Mouse (Mus musculus): ENCODE results near the gene Vmn1r195. TPM values are rescaled to one million over a fixed set of nuclear protein-coding genes. Genes with fewer than 3 reads are reported as not detected.
"Not testable (repeated sequence)": the region's sequence is repeated elsewhere in the genome, so short reads cannot be mapped to it uniquely, and the experiment has no call there.

The Vmn1r195 gene
- polyA plus RNA-seq (2014; fragmentation: Nextera tagmentation; extraction: Ambion mirVana), result not detected in 2 replicates

GRCm38 (mm10) chr13:22270222-22270621 is at the start of gene Vmn1r195:
Gene Vmn1r195, plus strand, starts transcription at chr13:22270522.
- not testable (repeated sequence) for H3K27me3 ChIP-seq (ENCODE audit: control insufficient read depth, insufficient read depth, low read length); H3K9ac ChIP-seq (replicated peaks; ENCODE audit: low read length); H3K4me1 ChIP-seq (ENCODE audit: control insufficient read depth, insufficient read depth, low read length); H3K4me3 ChIP-seq (ENCODE audit: low read depth, low read length); H3K27ac ChIP-seq (replicated peaks; ENCODE audit: low read depth, low read length); DNase-seq (ENCODE audit: low spot score); H3K36me3 ChIP-seq (replicated peaks; ENCODE audit: control insufficient read depth, insufficient read depth, low read depth, low read length); H3K9me3 ChIP-seq (replicated peaks; ENCODE audit: control insufficient read depth, low read length); H3K4me2 ChIP-seq (ENCODE audit: low read depth, low read length); ATAC-seq (replicated peaks; ENCODE audit: insufficient number of reproducible peaks, low FRiP score, low TSS enrichment, low read depth)
- WGBS, result 85% methylated on average over 1 of the region's 1 CpGs

GRCm38 (mm10) chr13:22223060-22223459 is 47.3 kb upstream of the Vmn1r195 start, which contains the start of gene Vmn1r193:
Gene Vmn1r193, minus strand, starts transcription at chr13:22223160.
- ATAC-seq (replicated peaks; ENCODE audit: insufficient number of reproducible peaks, low FRiP score, low TSS enrichment, low read depth); H3K27ac ChIP-seq (replicated peaks; ENCODE audit: low read depth, low read length); H3K9ac ChIP-seq (replicated peaks; ENCODE audit: low read length); H3K9me3 ChIP-seq (replicated peaks; ENCODE audit: control insufficient read depth, low read length); H3K27me3 ChIP-seq (ENCODE audit: control insufficient read depth, insufficient read depth, low read length); H3K4me1 ChIP-seq (ENCODE audit: control insufficient read depth, insufficient read depth, low read length); H3K4me2 ChIP-seq (ENCODE audit: low read depth, low read length); DNase-seq (ENCODE audit: low spot score); H3K36me3 ChIP-seq (replicated peaks; ENCODE audit: control insufficient read depth, insufficient read depth, low read depth, low read length); H3K4me3 ChIP-seq (ENCODE audit: low read depth, low read length): not testable (repeated sequence)
- WGBS, result 76% methylated on average over 1 of the region's 1 CpGs

- WGBS, result 61% methylated on average over 1 of the region's 1 CpGs
- Histone ChIP-seq H3K4me3 (ENCODE audit: low read depth, low read length) (no peak within 1 kb of the TSS), H3K27me3 (ENCODE audit: control insufficient read depth, insufficient read depth, low read length) (no peaks in the 10 kb centered on the region), H3K36me3 (replicated peaks; ENCODE audit: control insufficient read depth, insufficient read depth, low read depth, low read length) (no peaks in the 10 kb centered on the region), H3K9ac (replicated peaks; ENCODE audit: low read length) (no peak within 1 kb of the TSS), H3K4me2 (ENCODE audit: low read depth, low read length) (no peak within 1 kb of the TSS), H3K27ac (replicated peaks; ENCODE audit: low read depth, low read length) (no peak within 1 kb of the TSS), H3K4me1 (ENCODE audit: control insufficient read depth, insufficient read depth, low read length) (no peaks in the 10 kb centered on the region), H3K9me3 (replicated peaks; ENCODE audit: control insufficient read depth, low read length) (no peaks in the 10 kb centered on the region)
- DNase-seq (ENCODE audit: low spot score), result no peak
- no peak for ATAC-seq (replicated peaks; ENCODE audit: insufficient number of reproducible peaks, low FRiP score, low TSS enrichment, low read depth)
These were observed 26.4 kb upstream of the Vmn1r195 start, which contains the start of gene Vmn1r194 for GRCm38 (mm10) chr13:22243915-22244314. Gene Vmn1r194, plus strand, starts transcription at chr13:22244215.

GRCm38 (mm10) chr13:22271721-22272120 is 1.4 kb downstream of the Vmn1r195 start:
- ATAC-seq (replicated peaks; ENCODE audit: insufficient number of reproducible peaks, low FRiP score, low TSS enrichment, low read depth), result no peak
- 55% methylated on average over 2 of the region's 2 CpGs for WGBS

GRCm38 (mm10) chr13:22284578-22284977 is 14.3 kb downstream of the Vmn1r195 start:
- no peak overlapping the region for H3K27ac ChIP-seq (replicated peaks; ENCODE audit: low read depth, low read length)
- no peak for ATAC-seq (replicated peaks; ENCODE audit: insufficient number of reproducible peaks, low FRiP score, low TSS enrichment, low read depth)
- no peaks in the 10 kb centered on the region for H3K27me3 ChIP-seq (ENCODE audit: control insufficient read depth, insufficient read depth, low read length)
- H3K9ac ChIP-seq (replicated peaks; ENCODE audit: low read length), result no peak overlapping the region
- no peaks in the 10 kb centered on the region for H3K36me3 ChIP-seq (replicated peaks; ENCODE audit: control insufficient read depth, insufficient read depth, low read depth, low read length)
- WGBS, result 75% methylated on average over 2 of the region's 2 CpGs
- H3K4me3 ChIP-seq (ENCODE audit: low read depth, low read length), result no peak overlapping the region
- no peaks in the 10 kb centered on the region for H3K4me1 ChIP-seq (ENCODE audit: control insufficient read depth, insufficient read depth, low read length)
- no peak for DNase-seq (ENCODE audit: low spot score)
- H3K4me2 ChIP-seq (ENCODE audit: low read depth, low read length), result no peak overlapping the region
- no peaks in the 10 kb centered on the region for H3K9me3 ChIP-seq (replicated peaks; ENCODE audit: control insufficient read depth, low read length)

More at GRCm38 (mm10) chr13:22271721-22272120, 1.4 kb downstream of the Vmn1r195 start:
- Histone ChIP-seq H3K4me2 (ENCODE audit: low read depth, low read length) (no peak overlapping the region), H3K9me3 (replicated peaks; ENCODE audit: control insufficient read depth, low read length) (no peaks in the 10 kb centered on the region), H3K27ac (replicated peaks; ENCODE audit: low read depth, low read length) (no peak overlapping the region), H3K4me1 (ENCODE audit: control insufficient read depth, insufficient read depth, low read length) (no peaks in the 10 kb centered on the region), H3K4me3 (ENCODE audit: low read depth, low read length) (no peak overlapping the region), H3K9ac (replicated peaks; ENCODE audit: low read length) (no peak overlapping the region), H3K27me3 (ENCODE audit: control insufficient read depth, insufficient read depth, low read length) (no peaks in the 10 kb centered on the region), H3K36me3 (replicated peaks; ENCODE audit: control insufficient read depth, insufficient read depth, low read depth, low read length) (no peaks in the 10 kb centered on the region)
- DNase-seq (ENCODE audit: low spot score), result no peak

GRCm38 (mm10) chr13:22289620-22290019 is 19.3 kb downstream of the Vmn1r195 start, which contains the start of gene Vmn1r196:
Gene Vmn1r196, plus strand, starts transcription at chr13:22289920.
- H3K36me3 ChIP-seq (replicated peaks; ENCODE audit: control insufficient read depth, insufficient read depth, low read depth, low read length), result no peaks in the 10 kb centered on the region
- H3K4me2 ChIP-seq (ENCODE audit: low read depth, low read length), result no peak within 1 kb of the TSS
- no peaks in the 10 kb centered on the region for H3K4me1 ChIP-seq (ENCODE audit: control insufficient read depth, insufficient read depth, low read length)
- no peak within 1 kb of the TSS for H3K4me3 ChIP-seq (ENCODE audit: low read depth, low read length)
- DNase-seq (ENCODE audit: low spot score) (no peak), ATAC-seq (replicated peaks; ENCODE audit: insufficient number of reproducible peaks, low FRiP score, low TSS enrichment, low read depth) (no peak)
- 66% methylated on average over 2 of the region's 2 CpGs for WGBS
- H3K9me3 ChIP-seq (replicated peaks; ENCODE audit: control insufficient read depth, low read length), result no peaks in the 10 kb centered on the region
- H3K27me3 ChIP-seq (ENCODE audit: control insufficient read depth, insufficient read depth, low read length), result no peaks in the 10 kb centered on the region
- H3K9ac ChIP-seq (replicated peaks; ENCODE audit: low read length), result no peak within 1 kb of the TSS
- H3K27ac ChIP-seq (replicated peaks; ENCODE audit: low read depth, low read length), result no peak within 1 kb of the TSS

- H3K9ac ChIP-seq (replicated peaks; ENCODE audit: low read length); ATAC-seq (replicated peaks; ENCODE audit: insufficient number of reproducible peaks, low FRiP score, low TSS enrichment, low read depth); H3K27me3 ChIP-seq (ENCODE audit: control insufficient read depth, insufficient read depth, low read length); H3K4me1 ChIP-seq (ENCODE audit: control insufficient read depth, insufficient read depth, low read length); H3K36me3 ChIP-seq (replicated peaks; ENCODE audit: control insufficient read depth, insufficient read depth, low read depth, low read length); H3K9me3 ChIP-seq (replicated peaks; ENCODE audit: control insufficient read depth, low read length); DNase-seq (ENCODE audit: low spot score); H3K4me3 ChIP-seq (ENCODE audit: low read depth, low read length); H3K27ac ChIP-seq (replicated peaks; ENCODE audit: low read depth, low read length); H3K4me2 ChIP-seq (ENCODE audit: low read depth, low read length): not testable (repeated sequence)
- WGBS, result 91% methylated on average over 5 of the region's 5 CpGs
These were observed 37.8 kb downstream of the Vmn1r195 start for GRCm38 (mm10) chr13:22308075-22308474.

- Histone ChIP-seq H3K27me3 (ENCODE audit: control insufficient read depth, insufficient read depth, low read length) (no peaks in the 10 kb centered on the region), H3K4me1 (ENCODE audit: control insufficient read depth, insufficient read depth, low read length) (no peaks in the 10 kb centered on the region), H3K4me3 (ENCODE audit: low read depth, low read length) (no peak overlapping the region), H3K9me3 (replicated peaks; ENCODE audit: control insufficient read depth, low read length) (no peaks in the 10 kb centered on the region), H3K27ac (replicated peaks; ENCODE audit: low read depth, low read length) (no peak overlapping the region), H3K9ac (replicated peaks; ENCODE audit: low read length) (no peak overlapping the region), H3K36me3 (replicated peaks; ENCODE audit: control insufficient read depth, insufficient read depth, low read depth, low read length) (no peaks in the 10 kb centered on the region), H3K4me2 (ENCODE audit: low read depth, low read length) (no peak overlapping the region)
- ATAC-seq (replicated peaks; ENCODE audit: insufficient number of reproducible peaks, low FRiP score, low TSS enrichment, low read depth) (no peak), DNase-seq (ENCODE audit: low spot score) (no peak)
- WGBS, result 79% methylated on average over 2 of the region's 2 CpGs
These were observed 45.0 kb downstream of the Vmn1r195 start for GRCm38 (mm10) chr13:22315361-22315760.

Data from embryonic facial prominence, embryonic 11.5 days (tissue).